Mouse (Mus musculus) thymus, postnatal 0 days (tissue): ENCODE measurements around the gene Vav2. TPM values are rescaled to one million over a fixed set of nuclear protein-coding genes. Genes with fewer than 3 reads are reported as not detected.

ENCODE experiments used
- DNase-seq: peaks from one replicate; pipeline ENCODE4 v3.0.0-alpha.2; 2015; ENCODE audit warnings: low spot score
- polyA plus RNA-seq: library from polyadenylated mRNA; unstranded; fragments of >200 nt; fragmentation: Nextera tagmentation; extraction: Ambion mirVana; gene quantifications from 2 replicates; pipeline ENCODE4 v1.2.1, GENCODE M21; 2015

Vav2 gene
- polyA plus RNA-seq, 1 experiment from 2014 or later: 7.9 TPM

DNA sequence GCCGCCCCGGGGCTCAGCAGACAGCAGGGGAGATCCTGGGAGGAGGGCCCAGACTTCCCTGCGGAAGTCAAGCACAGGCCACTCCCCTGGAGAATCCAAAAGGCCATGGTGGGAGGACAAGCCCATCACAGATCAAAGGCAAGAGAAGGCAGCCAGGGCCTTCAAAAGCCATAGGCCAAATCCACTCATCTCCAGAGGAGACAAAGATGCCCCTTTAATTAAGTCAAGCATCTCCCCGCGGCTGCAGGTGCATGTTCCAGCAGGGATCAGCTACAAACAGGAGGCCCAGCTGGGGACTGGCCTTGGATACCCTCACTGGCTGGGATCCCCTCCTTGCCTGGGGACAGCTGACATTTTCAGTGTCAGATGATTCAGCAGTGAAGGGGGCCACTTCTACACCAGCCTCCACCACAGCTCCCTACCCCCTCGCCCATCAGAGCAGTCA, 105.4 kb downstream of the Vav2 start:
- DNase-seq: no peak

DNA sequence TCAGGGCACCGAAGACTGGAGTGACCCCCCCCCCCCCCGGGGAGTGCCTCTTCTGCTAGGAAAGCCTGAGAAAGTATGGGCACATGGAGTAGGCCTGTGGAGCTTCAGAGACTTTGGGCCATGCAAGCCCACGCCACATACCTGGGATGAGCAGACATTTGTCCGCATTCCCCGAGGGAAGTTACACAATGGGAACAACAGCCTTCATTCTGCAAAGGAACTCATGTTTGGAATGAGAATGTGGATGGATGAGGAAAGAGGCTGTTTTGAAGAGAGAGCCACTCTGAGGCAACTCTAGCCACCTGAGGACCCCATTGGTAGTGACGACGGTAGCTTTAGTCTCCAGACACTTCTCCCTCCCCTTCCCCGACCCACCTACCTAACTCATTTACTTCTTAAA, 106.0 kb downstream of the Vav2 start:
- DNase-seq: no peak

DNA sequence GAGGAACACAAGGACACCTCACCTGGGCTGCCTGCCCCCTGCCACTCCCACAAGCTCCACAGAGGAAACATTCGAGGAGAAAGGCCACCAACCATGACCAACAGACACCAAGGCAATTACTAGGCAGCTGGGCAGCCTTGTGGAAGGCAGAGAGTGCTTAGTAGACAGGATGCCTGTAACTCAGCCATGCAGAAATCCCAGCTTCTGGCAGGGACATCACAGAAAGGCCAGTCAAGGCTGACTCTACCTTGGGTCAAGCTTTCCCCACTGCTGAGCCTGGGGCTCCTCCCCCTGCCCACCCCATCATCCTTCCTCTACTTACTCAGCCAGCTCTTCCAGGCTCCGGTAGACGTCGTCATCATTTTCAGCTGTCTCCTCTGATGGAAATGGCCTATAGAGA, 108.2 kb downstream of the Vav2 start:
- no peak for DNase-seq

DNA sequence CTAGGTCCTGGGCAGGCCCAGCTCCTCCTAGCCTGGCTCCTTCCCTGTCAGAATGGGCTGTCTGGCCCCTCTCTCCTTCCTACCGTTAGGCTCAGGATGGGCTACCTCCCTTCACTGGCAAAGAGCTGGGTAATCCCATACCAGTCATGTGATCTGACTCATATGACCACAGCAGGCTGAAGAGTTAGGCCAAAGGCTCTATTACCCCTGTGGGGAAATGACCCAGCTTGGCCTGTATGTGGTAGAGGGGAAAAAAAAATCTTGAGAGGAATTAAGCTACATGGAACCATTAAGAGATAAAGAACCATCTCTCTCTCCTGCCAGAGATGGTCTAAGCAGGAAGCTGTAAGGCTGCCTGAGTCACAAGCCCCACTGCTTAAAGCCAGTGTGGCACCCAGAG, 108.6 kb downstream of the Vav2 start:
- DNase-seq: no peak

DNA sequence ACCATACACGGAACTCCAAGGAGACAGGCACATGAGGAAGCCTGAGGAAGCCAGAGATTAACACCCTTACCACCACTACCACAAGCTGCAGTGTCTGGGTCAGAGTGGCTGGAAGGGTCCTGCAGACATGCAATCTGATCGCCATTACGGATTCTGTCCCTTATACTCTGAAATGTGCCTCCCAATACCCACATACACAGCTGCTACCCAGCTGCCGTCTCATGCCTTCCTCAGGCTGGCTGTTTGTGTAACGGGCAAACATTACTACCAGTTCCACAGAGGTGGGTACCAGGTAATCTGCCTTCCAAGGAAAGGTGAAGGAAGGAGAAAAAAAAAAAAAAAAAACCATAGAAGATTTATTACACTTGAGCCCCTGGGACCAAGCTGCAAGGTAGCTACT, 110.7 kb downstream of the Vav2 start:
- DNase-seq: no peak

DNA sequence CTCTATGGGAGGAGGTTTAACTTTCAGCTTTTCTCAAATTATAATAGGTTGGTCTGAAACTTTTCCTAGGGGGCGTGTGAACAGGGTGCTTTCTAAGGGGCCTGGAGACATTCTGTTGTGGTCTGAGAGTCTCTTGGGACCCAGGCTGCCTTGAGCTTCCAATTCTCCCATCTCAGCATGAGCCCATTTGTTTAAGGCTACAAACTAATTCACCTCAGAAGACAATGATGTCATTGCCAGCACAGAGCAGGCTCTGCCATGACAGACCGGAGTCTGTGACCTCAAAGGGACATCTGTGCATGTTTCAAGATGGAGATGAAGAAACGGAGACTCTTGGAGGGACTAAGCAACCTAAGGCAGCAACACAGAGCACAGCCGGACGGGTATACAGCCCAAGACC, 112.6 kb downstream of the Vav2 start:
- DNase-seq: no peak

DNA sequence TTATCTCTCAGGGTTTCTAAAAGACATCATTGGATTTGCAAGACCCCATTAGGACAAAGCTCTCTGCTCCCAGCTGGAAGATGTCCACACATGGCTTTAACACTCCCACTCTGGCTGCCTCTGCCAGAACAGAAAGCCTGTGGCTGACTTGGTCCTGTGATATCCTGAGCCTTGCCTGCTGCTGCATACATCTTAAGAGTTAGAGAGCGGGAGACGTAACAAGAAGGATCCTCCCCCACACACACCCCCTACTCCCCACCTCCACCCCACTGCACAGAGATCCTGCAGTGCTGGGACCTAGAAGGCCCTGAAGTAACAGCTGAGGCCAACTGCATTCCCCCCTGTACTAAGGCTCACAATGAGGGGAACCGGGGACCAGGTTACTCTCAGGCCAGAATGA, 114.3 kb downstream of the Vav2 start:
- no peak for DNase-seq

DNA sequence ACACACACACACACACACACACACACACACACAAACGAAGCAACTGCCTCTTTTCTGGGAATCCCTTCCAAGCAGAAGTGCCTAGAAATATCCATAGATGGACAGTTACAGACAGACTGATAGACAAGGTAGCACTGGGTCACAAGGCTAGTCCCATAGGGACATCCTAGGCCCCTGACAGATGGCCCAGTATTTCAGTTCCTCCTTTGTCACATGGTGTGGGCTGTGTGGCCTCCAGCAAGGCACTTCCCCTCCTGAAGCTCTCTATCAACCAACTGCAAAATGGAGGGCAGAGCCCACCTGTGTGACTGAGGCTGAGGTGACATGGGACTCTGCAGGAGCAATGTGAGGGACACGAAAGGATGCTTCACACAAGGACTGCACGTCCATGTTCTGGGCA, 115.2 kb downstream of the Vav2 start:
- peak; percentile 23 for DNase-seq

DNA sequence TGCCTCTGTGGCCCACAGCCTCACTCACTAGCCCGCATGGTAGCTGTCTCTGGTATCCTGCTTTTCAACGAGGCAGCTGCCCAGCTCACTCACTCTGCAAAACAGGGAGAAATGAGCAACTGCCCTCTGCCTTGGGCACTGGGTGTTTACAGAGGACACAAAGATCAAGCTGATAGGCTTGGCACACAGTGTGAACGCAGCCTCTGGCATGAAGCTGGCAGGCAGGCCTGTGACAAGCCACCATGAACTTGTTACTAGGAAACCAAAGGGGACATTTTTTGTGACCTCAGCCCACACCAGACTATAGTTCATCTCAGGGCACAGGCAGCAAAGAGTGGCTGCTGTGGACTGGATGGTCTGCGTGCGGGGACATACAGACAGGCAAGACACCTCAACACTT, 115.9 kb downstream of the Vav2 start:
- no peak for DNase-seq

DNA sequence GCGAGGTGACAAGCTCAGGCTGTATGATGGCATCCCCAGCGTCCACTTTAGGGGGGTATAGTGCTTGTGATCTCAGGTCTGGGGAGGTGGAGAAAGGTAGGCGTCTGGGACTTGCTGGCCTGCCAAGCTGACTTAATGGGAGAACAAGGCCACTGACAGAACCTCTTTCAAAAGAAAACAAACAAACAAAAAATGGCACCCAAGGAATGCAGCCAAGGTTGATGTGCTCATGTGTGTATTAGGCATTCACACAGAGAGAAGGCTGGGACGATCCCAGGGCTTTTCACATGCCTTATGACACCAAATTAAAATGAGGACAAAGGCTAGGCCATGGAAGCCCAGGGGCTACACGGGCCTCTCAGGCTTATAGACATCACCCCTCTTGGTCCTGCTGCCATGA, 116.6 kb downstream of the Vav2 start:
- DNase-seq: no peak

DNA sequence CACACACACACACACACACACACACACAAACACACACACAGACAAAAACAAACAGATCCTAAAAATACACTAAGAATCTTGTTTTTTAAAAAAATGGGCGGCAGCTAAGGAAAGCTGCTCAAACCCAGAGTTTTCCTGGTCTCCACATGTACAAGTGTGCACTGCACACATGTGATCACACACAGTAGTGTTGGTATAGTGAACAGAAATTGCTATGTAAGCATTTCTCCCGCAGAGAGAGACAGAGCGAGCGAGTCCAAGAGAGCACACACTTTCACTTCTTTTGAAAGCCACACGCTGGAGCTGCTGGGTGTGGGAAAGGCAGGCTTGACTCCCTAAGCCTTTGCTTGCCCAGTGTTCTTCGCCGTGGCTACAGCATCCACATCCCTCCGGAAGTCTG, 120.2 kb downstream of the Vav2 start:
- DNase-seq: no peak

DNA sequence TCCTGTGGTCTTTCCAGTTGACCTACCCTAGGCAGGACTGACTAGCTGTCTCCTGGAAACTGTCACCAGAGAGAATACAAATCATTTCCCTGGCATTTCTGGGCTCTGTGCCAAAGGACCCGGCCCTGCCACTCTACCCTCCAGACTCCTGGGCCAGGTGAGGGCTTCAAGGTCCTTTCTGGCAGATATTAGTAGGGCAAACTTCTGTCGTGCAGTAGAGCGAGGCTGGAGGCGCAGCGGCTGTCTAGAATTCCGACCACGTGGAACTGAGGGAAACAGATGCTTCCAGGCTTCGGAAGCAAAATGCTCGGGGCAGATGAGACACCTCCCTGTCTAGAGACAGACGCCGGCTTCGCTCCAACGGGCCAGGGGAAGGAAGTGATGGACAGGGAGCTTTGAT, 122.1 kb downstream of the Vav2 start:
- DNase-seq: no peak

DNA sequence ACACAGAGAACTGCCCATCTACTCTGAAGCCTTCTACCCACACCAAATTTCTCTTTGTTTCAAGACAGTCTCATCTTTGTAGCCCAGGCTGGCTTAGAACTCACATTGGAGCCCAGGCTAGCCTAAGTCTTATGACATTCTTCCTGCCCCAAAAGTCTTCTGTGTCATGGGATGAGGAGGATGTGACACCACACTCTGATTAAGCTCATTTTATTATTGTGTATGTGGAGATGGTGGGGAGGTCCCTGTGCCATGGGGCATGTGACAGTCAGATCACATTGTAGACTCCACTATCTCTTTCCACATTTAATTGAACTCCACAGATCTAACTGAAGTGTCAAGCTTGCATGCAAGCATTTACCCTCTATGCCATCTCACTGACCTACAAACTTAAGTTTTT, 122.8 kb downstream of the Vav2 start:
- no peak for DNase-seq

DNA sequence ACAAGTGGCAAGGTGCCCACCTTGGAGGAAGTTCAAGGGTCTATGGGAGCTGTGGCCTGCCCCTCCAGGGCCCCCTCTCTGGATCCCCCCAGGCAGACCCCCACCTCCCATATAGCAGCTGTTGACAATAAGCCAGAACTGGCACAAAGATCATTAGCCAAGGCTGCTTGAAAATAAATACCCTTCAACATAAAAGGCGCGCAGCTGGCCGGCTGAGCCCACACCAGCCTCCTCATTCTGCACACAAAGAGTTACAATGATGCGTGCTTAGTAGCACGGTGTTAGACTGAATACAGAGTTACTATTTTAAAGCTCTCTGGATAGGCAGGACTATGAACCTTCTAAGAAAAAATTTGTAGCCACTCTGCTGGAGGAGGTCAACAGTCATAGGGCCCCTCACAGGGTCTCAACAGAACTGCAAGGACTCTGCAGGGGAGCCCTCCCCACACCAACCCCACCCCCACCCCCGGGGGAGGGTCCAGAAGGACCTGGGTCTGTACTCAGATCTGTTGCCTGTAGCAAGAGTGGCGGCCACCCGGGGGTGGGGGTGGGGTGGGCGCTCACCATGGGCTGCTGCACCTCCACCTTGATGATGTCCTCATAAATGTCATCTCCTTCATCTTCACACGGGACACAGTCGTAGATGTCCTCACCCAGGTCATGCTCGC, 125.3 kb downstream of the Vav2 start:
- no peak for DNase-seq

DNA sequence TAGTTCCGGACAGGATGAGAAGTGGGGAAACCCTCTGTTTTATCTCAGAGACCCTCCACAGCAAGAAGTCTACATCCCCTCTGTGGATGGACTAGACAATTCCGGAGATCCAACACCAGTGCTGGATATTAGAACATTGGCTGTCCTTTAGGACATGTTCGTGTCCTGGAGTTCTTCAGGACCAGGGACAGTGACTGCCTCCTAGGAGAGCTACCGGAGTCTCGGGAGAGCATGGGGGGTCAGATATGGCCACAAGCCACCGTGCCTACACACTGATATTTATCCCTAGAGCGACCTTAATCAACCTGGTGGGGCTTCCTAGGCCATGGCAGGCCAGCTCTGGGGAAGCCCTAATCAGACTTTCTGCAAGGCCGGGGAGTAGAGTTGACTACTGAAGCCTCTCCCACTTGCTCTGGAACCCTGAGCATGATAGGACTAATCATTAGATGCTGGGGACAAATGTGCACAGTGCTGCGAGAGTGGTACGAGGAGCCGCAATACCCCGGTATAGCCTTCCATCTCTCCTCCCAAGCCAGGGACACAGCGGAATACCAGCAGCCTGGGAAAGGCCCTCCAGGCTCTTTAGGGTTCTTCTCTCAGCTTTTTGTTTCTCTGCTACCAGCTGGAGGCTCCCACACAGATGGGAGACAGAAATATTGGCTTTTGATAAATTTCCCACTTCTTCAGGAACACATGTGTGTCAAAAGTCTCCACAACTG, 125.9 kb downstream of the Vav2 start:
- DNase-seq: no peak

DNA sequence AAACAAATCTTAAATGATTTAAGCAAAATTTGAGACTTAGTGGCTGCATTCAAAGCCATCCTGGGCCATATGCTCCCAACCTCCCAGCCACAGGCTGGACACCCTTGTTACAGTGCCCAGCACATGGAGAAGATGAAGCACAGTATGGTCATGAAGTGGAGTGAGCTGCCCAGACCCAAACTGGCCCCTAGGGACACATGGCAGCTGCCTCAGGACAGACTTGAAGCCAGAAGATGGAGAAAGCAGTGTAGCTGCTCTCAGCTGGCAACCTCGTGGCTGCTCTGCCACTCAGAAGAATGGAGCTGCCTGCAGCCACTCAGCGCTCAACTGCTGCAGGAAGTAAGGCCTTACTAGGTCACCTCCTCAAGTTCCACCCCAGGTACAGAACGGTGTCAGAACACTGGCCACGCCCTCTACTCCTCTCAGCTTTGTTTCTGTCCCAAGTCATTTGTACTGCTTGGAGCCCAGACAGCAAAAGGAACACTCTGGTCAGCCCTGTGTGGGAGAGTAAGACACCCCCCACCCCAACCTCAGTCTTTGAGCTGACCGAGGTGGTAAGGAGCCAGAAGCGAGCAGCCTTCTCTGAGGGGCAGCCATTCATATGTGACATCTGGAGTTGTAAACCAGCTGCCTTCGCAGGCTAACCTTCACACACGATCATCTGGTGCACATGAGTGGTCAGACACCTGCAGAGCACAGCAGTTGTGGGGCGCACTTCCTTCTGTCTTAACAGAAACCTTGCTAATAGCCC, 130.0 kb downstream of the Vav2 start:
- peak; percentile 87 for DNase-seq

DNA sequence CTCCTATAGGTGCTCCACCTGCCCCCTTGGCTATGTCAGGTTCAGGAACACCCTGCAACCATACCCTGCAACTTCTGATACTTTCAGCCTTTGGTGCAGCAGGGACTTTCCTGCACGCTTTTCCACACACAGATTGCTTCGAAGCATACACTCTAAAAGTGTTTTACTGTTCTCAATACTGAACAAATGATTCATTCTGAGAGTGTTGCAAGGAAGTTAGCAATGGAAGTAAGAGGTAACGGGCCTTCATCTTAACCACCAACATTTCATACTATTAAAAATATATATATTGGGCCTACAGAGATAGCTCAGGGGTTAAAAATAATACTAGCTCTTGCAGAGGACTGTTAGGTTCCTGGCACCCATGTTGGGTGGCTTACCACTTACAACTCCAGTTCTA, 132.1 kb downstream of the Vav2 start:
- DNase-seq: no peak

DNA sequence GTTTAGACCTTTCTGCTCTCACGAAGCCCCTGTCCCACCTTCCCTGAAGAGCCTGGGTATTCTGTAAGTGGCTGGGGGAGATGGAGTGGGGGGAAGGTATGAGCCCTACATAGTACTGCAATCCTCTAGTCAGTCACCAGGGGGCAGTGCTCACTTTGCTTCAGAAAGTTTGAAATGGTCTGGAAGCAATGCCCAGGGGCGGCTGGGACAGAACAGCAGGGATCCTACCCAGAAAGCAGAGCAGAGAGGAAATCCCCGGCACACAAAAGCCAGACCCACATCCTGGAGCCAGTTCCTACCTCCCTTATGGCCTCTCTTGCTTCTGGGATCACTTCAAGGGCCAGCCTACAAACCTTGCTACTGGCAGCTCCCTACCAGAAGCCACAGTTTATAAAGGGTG, 137.8 kb downstream of the Vav2 start:
- peak; percentile 87 for DNase-seq

DNA sequence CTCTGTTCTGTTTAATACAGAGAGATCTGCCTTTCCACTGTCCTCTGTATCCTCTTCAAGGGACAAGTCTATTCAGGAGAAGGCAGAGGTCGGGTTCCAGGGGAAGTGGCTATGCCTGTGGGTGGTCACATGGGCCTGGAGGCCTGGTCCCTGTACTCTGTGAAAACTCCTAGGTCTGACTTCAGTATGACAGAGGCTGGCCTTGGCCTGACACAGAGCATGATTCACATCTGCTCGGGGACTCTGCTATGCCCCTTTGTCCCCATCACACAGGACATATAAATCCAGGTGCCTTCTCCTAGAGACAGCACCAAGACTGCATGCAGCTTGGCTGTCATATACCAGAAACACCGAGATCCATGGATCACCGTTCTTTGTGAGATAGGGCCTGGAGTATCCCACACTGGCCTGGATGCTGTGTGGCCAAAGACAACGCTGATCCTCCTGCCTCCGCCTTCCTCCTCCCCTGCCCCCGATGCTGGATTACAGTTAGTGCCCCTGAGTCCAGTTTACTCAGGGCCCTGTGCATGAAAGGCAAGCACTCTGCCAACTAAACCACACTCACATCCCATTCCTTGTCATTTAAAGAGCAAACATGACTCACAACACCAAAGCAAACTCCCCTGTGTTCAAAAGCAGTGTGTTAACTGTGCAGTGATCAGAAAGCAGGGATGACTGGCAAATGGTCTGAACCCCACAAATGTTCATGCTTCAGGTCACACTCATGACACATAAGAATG, 139.7 kb downstream of the Vav2 start:
- DNase-seq: no peak

DNA sequence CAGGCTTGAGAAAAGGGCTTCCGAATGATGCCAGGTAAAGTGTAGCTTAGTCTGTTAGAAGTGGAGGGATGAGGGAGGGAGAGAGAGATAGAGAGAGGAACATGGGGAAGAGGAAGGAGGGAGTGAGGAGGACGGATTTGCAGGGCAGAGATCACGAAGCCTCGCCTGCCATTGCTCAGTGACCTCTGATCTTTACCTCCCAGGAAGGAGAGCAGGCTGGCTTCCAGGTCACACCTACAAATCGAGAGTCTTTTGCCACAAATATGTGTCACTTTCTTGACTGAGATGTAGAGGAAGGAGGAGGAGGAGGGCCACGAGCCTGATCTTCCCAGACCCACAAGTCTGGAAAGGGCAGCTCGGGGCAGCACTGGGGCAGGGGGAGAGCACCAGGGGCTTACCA, 142.4 kb downstream of the Vav2 start:
- DNase-seq: no peak

DNA sequence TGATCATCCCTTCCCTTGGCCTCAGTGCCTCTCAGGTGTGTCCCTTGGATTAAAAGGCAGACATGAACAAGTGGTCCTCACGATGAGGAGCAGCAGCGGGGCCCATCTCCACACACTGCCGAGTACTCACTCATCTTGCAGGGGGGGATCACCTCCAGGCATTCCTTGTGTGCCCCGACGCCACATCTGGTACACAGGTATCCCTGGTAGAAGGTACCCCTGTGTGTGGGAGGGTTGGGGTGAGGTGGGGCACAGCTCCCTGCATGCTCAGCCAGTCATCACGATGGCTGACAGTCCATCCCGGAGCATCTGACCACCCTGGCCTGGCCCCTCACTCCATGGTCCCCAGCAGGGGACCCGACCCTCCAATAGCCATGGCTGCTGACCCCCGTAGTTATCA, 145.1 kb downstream of the Vav2 start:
- no peak for DNase-seq
